Mouse (Mus musculus): Measurements from ENCODE around the gene Enpp3. TPM values are rescaled to one million over a fixed set of nuclear protein-coding genes. Genes with fewer than 3 reads are reported as not detected.
A peak's percentile ranks its signal among the peaks of the same experiment; 100 is the strongest.

Gene Enpp3
- polyA plus RNA-seq, 2 experiments from 2014 or later = 0.08 TPM; not detected in 1

GRCm38 (mm10) chr10:24763257-24763656, 79.4 kb downstream of the Enpp3 start:
- no peak for ATAC-seq

GRCm38 (mm10) chr10:24758326-24758915, 84.2 kb downstream of the Enpp3 start:
- ATAC-seq = no peak

GRCm38 (mm10) chr10:24754874-24755540, 87.6 kb downstream of the Enpp3 start:
- ATAC-seq = no peak

GRCm38 (mm10) chr10:24754251-24754835, 88.3 kb downstream of the Enpp3 start:
- ATAC-seq = peak; percentile 90

GRCm38 (mm10) chr10:24753536-24754250, 88.9 kb downstream of the Enpp3 start:
- peak; percentile 68 for ATAC-seq

GRCm38 (mm10) chr10:24742950-24743487, 99.6 kb downstream of the Enpp3 start:
- no peak for ATAC-seq

- ATAC-seq = no peak
Observed at GRCm38 (mm10) chr10:24741229-24742198, 101.1 kb downstream of the Enpp3 start.

- no peak for ATAC-seq
Observed at GRCm38 (mm10) chr10:24739171-24739570, 103.5 kb downstream of the Enpp3 start.

- no peak for ATAC-seq
Observed at GRCm38 (mm10) chr10:24738456-24738855, 104.2 kb downstream of the Enpp3 start.

GRCm38 (mm10) chr10:24735027-24735777, 107.4 kb downstream of the Enpp3 start:
- no peak for ATAC-seq

- no peak for ATAC-seq
Observed at GRCm38 (mm10) chr10:24727478-24727877, 115.1 kb downstream of the Enpp3 start.

GRCm38 (mm10) chr10:24725197-24725596, 117.4 kb downstream of the Enpp3 start:
- ATAC-seq = no peak

Other genes with a start within 250 kb of the Enpp3 start
- gene Ccn2, start 247.4 kb downstream of the Enpp3 start, polyA plus RNA-seq (2017; shearing (Covaris generic)) = not detected
- 10 to 100 TPM; 12.1 to 13.2 TPM for gene Enpp1, start 130.7 kb downstream of the Enpp3 start, polyA plus RNA-seq (2017; shearing (Covaris generic))
- 10 to 100 TPM; 18.4 to 22.6 TPM for gene Med23, start 27.2 kb upstream of the Enpp3 start, polyA plus RNA-seq (2017; shearing (Covaris generic))
- gene Arg1, start 84.7 kb upstream of the Enpp3 start, polyA plus RNA-seq (2017; shearing (Covaris generic)) = 1 to 10 TPM; 1.2 TPM